Mouse (Mus musculus) layer of hippocampus, adult 9-11 months (tissue): Measurements from ENCODE around the gene Apol7b.

ENCODE experiments used
- DNase-seq: peaks from one replicate; pipeline ENCODE4 v3.0.0; 2022

The Apol7b gene

GRCm38 (mm10) chr15:77384340-77385030 lies 62.8 kb downstream of the Apol7b start:
- DNase-seq: no peak

GRCm38 (mm10) chr15:77382880-77383279 lies 64.4 kb downstream of the Apol7b start:
- DNase-seq: no peak

GRCm38 (mm10) chr15:77382271-77382850 lies 64.9 kb downstream of the Apol7b start:
- no peak for DNase-seq

GRCm38 (mm10) chr15:77381481-77381880 lies 65.8 kb downstream of the Apol7b start:
- no peak for DNase-seq

GRCm38 (mm10) chr15:77379921-77380320 lies 67.4 kb downstream of the Apol7b start:
- no peak for DNase-seq

- no peak for DNase-seq
Observed at GRCm38 (mm10) chr15:77377419-77377818, 69.9 kb downstream of the Apol7b start.

GRCm38 (mm10) chr15:77376920-77377319 lies 70.4 kb downstream of the Apol7b start:
- no peak for DNase-seq
